Mouse (Mus musculus): Measurements from ENCODE around the gene Ucma.

- TF ChIP-seq POLR2A (IDR thresholded peaks at IDR 0.05; ENCODE audit: insufficient read depth, low read depth, low read length) (no peak), CTCF (IDR thresholded peaks at IDR 0.05; ENCODE audit: insufficient read depth, low read depth, low read length) (no peak)
Observed at GRCm38 (mm10) chr2:4967806-4968205, 8.1 kb upstream of the Ucma start.
